Mouse (Mus musculus) spleen, adult 2 months (tissue): ENCODE measurements around the gene Fut8.

Experiments
- CTCF ChIP-seq: fragments of 200-500 bp; IDR thresholded peaks from 2 replicates; pipeline ENCODE4 v1.5.1; 2011; ENCODE audit warnings: mild to moderate bottlenecking, inconsistent platforms; ENCODE audit not compliant: insufficient read depth, insufficient read length, insufficient replicate concordance; ENCODE audit errors: extremely low read depth
- POLR2A ChIP-seq: fragments of 200-500 bp; IDR thresholded peaks from 2 replicates; pipeline ENCODE4 v1.6.1; 2011; ENCODE audit warnings: low read depth, low read length, inconsistent platforms

- TF ChIP-seq CTCF (no peak), POLR2A (no peak)
Observed at GRCm38 (mm10) chr12:77216511-77217192, 21.3 kb upstream of the Fut8 start.
